Mouse (Mus musculus): Measurements from ENCODE around the gene Dck.
A peak's percentile ranks its signal among the peaks of the same experiment; 100 is the strongest.

The Dck gene

GRCm38 (mm10) chr5:88791256-88792245 lies 26.8 kb downstream of the Dck start:
- peak; percentile 45 for DNase-seq

GRCm38 (mm10) chr5:88793676-88794075 lies 28.9 kb downstream of the Dck start:
- no peak for DNase-seq

- no peak for DNase-seq
Observed at GRCm38 (mm10) chr5:88795910-88796584, 31.3 kb downstream of the Dck start.

- DNase-seq = peak; percentile 48
Observed at GRCm38 (mm10) chr5:88796588-88796987, 31.8 kb downstream of the Dck start.

GRCm38 (mm10) chr5:88797121-88797520 lies 32.3 kb downstream of the Dck start:
- DNase-seq = no peak

GRCm38 (mm10) chr5:88805616-88806015 lies 40.8 kb downstream of the Dck start:
- no peak for DNase-seq

GRCm38 (mm10) chr5:88806278-88806677 lies 41.5 kb downstream of the Dck start:
- no peak for DNase-seq

- DNase-seq = no peak
Observed at GRCm38 (mm10) chr5:88807342-88807741, 42.5 kb downstream of the Dck start.

- DNase-seq = no peak
Observed at GRCm38 (mm10) chr5:88813188-88813587, 48.4 kb downstream of the Dck start.

GRCm38 (mm10) chr5:88814552-88814951 lies 49.8 kb downstream of the Dck start:
- DNase-seq = no peak

- DNase-seq = peak; percentile 31
Observed at GRCm38 (mm10) chr5:88821542-88821941, 56.7 kb downstream of the Dck start.

- no peak for DNase-seq
Observed at GRCm38 (mm10) chr5:88824838-88825237, 60.0 kb downstream of the Dck start.

- DNase-seq = no peak
Observed at GRCm38 (mm10) chr5:88829835-88830571, 65.2 kb downstream of the Dck start.

- DNase-seq = no peak
Observed at GRCm38 (mm10) chr5:88830880-88831279, 66.1 kb downstream of the Dck start.

- DNase-seq = no peak
Observed at GRCm38 (mm10) chr5:88831935-88832334, 67.1 kb downstream of the Dck start.

All from kidney, postnatal 14 days (tissue).